Mouse (Mus musculus) CD8-positive naive resting alpha-beta T cell, adult 57 days (primary cell): ENCODE results near the gene Wbp11. TPM values are rescaled to one million over a fixed set of nuclear protein-coding genes. Genes with fewer than 3 reads are reported as not detected.

Source experiments
- total RNA-seq: library from RNA; stranded (reverse); gene quantifications from one replicate; pipeline ENCODE4 v1.2.4, GENCODE M21; 2023

Wbp11 gene
- 182 TPM for total RNA-seq

GRCm38 (mm10) chr6:136827881-136828561 is at the start of gene Wbp11:
Gene Wbp11, minus strand, starts transcription at chr6:136828233.

GRCm38 (mm10) chr6:136875670-136876069 is 47.6 kb upstream of the Wbp11 start, which contains the start of gene Mgp:
Gene Mgp, minus strand, starts transcription at chr6:136875823.

GRCm38 (mm10) chr6:136857186-136857872 is 29.3 kb upstream of the Wbp11 start, which contains the start of gene Art4:
Gene Art4, minus strand, starts transcription at chr6:136857733.

GRCm38 (mm10) chr6:136835352-136835751 is 7.3 kb upstream of the Wbp11 start, which contains the start of gene Smco3:
Gene Smco3, minus strand, starts transcription at chr6:136835452.

GRCm38 (mm10) chr6:136827516-136827880 is 535 bp downstream of the Wbp11 start, which contains the start of gene BC049715:
Gene BC049715, plus strand, starts transcription at chr6:136827626.

GRCm38 (mm10) chr6:136808014-136808417 is 20.0 kb downstream of the Wbp11 start, which contains the start of gene H2afj:
Gene H2afj, plus strand, starts transcription at chr6:136808244.

GRCm38 (mm10) chr6:136803739-136804633 is 24.0 kb downstream of the Wbp11 start, which contains the start of gene Hist4h4:
Gene Hist4h4, minus strand, starts transcription at chr6:136804415.

GRCm38 (mm10) chr6:136781377-136781986 is 46.6 kb downstream of the Wbp11 start, which contains the start of gene Gucy2c:
Gene Gucy2c, minus strand, starts transcription at chr6:136781765.

Other genes starting within 250 kb of the Wbp11 start
- gene Plbd1, start 166.3 kb downstream of the Wbp11 start, total RNA-seq = 11.8 TPM
- gene Gucy2c, start 46.5 kb downstream of the Wbp11 start, total RNA-seq = not detected
- gene Hist4h4, start 23.8 kb downstream of the Wbp11 start, total RNA-seq = 25.4 TPM
- gene H2afj, start 20.0 kb downstream of the Wbp11 start, total RNA-seq = 70.5 TPM
- gene BC049715, start 607 bp downstream of the Wbp11 start, total RNA-seq = 5.0 TPM
- not detected for gene Smco3, start 7.2 kb upstream of the Wbp11 start, total RNA-seq
- 9.0 TPM for gene Art4, start 29.5 kb upstream of the Wbp11 start, total RNA-seq
- not detected for gene Mgp, start 47.6 kb upstream of the Wbp11 start, total RNA-seq
- 10.0 TPM for gene Erp27, start 93.9 kb upstream of the Wbp11 start, total RNA-seq
- not detected for gene Pde6h, start 95.6 kb upstream of the Wbp11 start, total RNA-seq
- gene Arhgdib, start 113.7 kb upstream of the Wbp11 start, total RNA-seq = 975 TPM